Mouse (Mus musculus) right cerebral cortex, postnatal 4 days (tissue): ENCODE measurements around the gene Large1.
"Not testable (repeated sequence)": the region's sequence is repeated elsewhere in the genome, so short reads cannot be mapped to it uniquely, and the experiment has no call there.

Source experiments
- DNase-seq: peaks from one replicate; pipeline ENCODE4 v3.0.0-alpha.2; 2022

The Large1 gene

GRCm38 (mm10) chr8:73160945-73161344 lies 192.4 kb downstream of the Large1 start:
- DNase-seq: no peak

- no peak for DNase-seq
Observed at GRCm38 (mm10) chr8:73147236-73147635, 206.1 kb downstream of the Large1 start.

GRCm38 (mm10) chr8:73142660-73143395 lies 210.5 kb downstream of the Large1 start:
- no peak for DNase-seq

- DNase-seq: no peak
Observed at GRCm38 (mm10) chr8:73135397-73135796, 217.9 kb downstream of the Large1 start.

GRCm38 (mm10) chr8:73132080-73132479 lies 221.3 kb downstream of the Large1 start:
- DNase-seq: no peak

GRCm38 (mm10) chr8:73123864-73124499 lies 229.4 kb downstream of the Large1 start:
- no peak for DNase-seq

GRCm38 (mm10) chr8:73112332-73112895 lies 240.9 kb downstream of the Large1 start:
- DNase-seq: no peak

GRCm38 (mm10) chr8:73104089-73104488 lies 249.3 kb downstream of the Large1 start:
- DNase-seq: no peak

- DNase-seq: no peak
Observed at GRCm38 (mm10) chr8:73101069-73101468, 252.3 kb downstream of the Large1 start.

- DNase-seq: not testable (repeated sequence)
Observed at GRCm38 (mm10) chr8:73100607-73101006, 252.7 kb downstream of the Large1 start.

GRCm38 (mm10) chr8:73099542-73099941 lies 253.8 kb downstream of the Large1 start:
- DNase-seq: no peak

- no peak for DNase-seq
Observed at GRCm38 (mm10) chr8:73096952-73097351, 256.4 kb downstream of the Large1 start.

- not testable (repeated sequence) for DNase-seq
Observed at GRCm38 (mm10) chr8:73077746-73078145, 275.6 kb downstream of the Large1 start.

- DNase-seq: no peak
Observed at GRCm38 (mm10) chr8:73061410-73061809, 291.9 kb downstream of the Large1 start.

GRCm38 (mm10) chr8:73054726-73055125 lies 298.6 kb downstream of the Large1 start:
- no peak for DNase-seq

GRCm38 (mm10) chr8:73053878-73054277 lies 299.5 kb downstream of the Large1 start:
- DNase-seq: no peak

- DNase-seq: no peak
Observed at GRCm38 (mm10) chr8:73052414-73052813, 300.9 kb downstream of the Large1 start.

- no peak for DNase-seq
Observed at GRCm38 (mm10) chr8:73048136-73048535, 305.2 kb downstream of the Large1 start.

- no peak for DNase-seq
Observed at GRCm38 (mm10) chr8:73029787-73030186, 323.6 kb downstream of the Large1 start.

GRCm38 (mm10) chr8:73018241-73018640 lies 335.1 kb downstream of the Large1 start:
- DNase-seq: no peak

GRCm38 (mm10) chr8:73017601-73018000 lies 335.7 kb downstream of the Large1 start:
- DNase-seq: no peak

- DNase-seq: no peak
Observed at GRCm38 (mm10) chr8:73016303-73016702, 337.0 kb downstream of the Large1 start.

- DNase-seq: peak; percentile 19
Observed at GRCm38 (mm10) chr8:73007489-73007888, 345.9 kb downstream of the Large1 start.

GRCm38 (mm10) chr8:73003858-73004257 lies 349.5 kb downstream of the Large1 start:
- peak; percentile 53 for DNase-seq
